ENCODE assay signal across 8 mouse cellular contexts in genomic region chr12:84100604-84101492, GRCm38 (mm10). TPM values are rescaled to one million over a fixed set of nuclear protein-coding genes. Genes with fewer than 3 reads are reported as not detected.
DNase-seq lines count a peak whose midpoint lies in the region; ATAC-seq lines count a peak whose summit lies in the region.
"Not testable (repeated sequence)": the region's sequence is repeated elsewhere in the genome, so short reads cannot be mapped to it uniquely, and the experiment has no call there.

TSS of gene Acot6 (plus strand) at chr12:84100654.

- H3K9ac ChIP-seq in hindbrain, embryonic 12.5 days, result peak within 1 kb of the TSS; percentile 67
- peak within 1 kb of the TSS; percentile 58 for H3K9ac ChIP-seq in lung, embryonic 15.5 days
- H3K9ac ChIP-seq in neural tube, embryonic 15.5 days (replicated peaks), result peak within 1 kb of the TSS; percentile 59

- H3K4me1 ChIP-seq in hindbrain, embryonic 12.5 days; lung, embryonic 15.5 days; neural tube, embryonic 15.5 days: not testable (repeated sequence)

- not testable (repeated sequence) for H3K27me3 ChIP-seq in hindbrain, embryonic 12.5 days; lung, embryonic 15.5 days; neural tube, embryonic 15.5 days (replicated peaks)

- H3K4me3 ChIP-seq in hindbrain, embryonic 12.5 days, result peak within 1 kb of the TSS; percentile 56
- H3K4me3 ChIP-seq in lung, embryonic 15.5 days, result peak within 1 kb of the TSS; percentile 52
- H3K4me3 ChIP-seq in neural tube, embryonic 15.5 days (replicated peaks), result peak within 1 kb of the TSS; percentile 56

- H3K9me3 ChIP-seq in hindbrain, embryonic 12.5 days (replicated peaks); lung, embryonic 15.5 days; neural tube, embryonic 15.5 days (replicated peaks): not testable (repeated sequence)

- peak; percentile 66 for DNase-seq in Muller cell, postnatal 12 days (ENCODE audit: inconsistent ontology term)
- peak; percentile 67 to 69 for DNase-seq in cerebellum, postnatal 25 days
- DNase-seq in frontal cortex, postnatal 25 days (ENCODE audit: low spot score in 2 of 2), result peak; percentile 27 to 28
- peak; percentile 15 for DNase-seq in layer of hippocampus, adult 9-11 months
- peak; percentile 8 to 9 for DNase-seq in thymus, adult 18-20 months

- H3K27ac ChIP-seq in hindbrain, embryonic 12.5 days, result 0 out of 2 replicates have a peak within 1 kb of the TSS, but pooled peaks have one; percentile 7
- peak within 1 kb of the TSS; percentile 48 for H3K27ac ChIP-seq in lung, embryonic 15.5 days
- H3K27ac ChIP-seq in neural tube, embryonic 15.5 days (replicated peaks), result peak within 1 kb of the TSS; percentile 72

- 1% methylated on average over 64 of the region's 80 CpGs for WGBS in hindbrain, embryonic 12.5 days
- WGBS in lung, embryonic 15.5 days, result under 1% methylated on average over 80 of the region's 80 CpGs
- under 1% methylated on average over 65 of the region's 80 CpGs for WGBS in neural tube, embryonic 15.5 days

- H3K36me3 ChIP-seq in hindbrain, embryonic 12.5 days; lung, embryonic 15.5 days; neural tube, embryonic 15.5 days: not testable (repeated sequence)

- peak; percentile 50; the same call in 1 of the 2 replicates for ATAC-seq in hindbrain, embryonic 12.5 days (ENCODE audit: low FRiP score)
- peak; percentile 79; the same call in 1 of the 2 replicates for ATAC-seq in lung, embryonic 15.5 days (ENCODE audit: borderline replicate concordance, extremely low read depth, low FRiP score, low TSS enrichment)
- peak; percentile 73 for ATAC-seq in neural tube, embryonic 15.5 days (ENCODE audit: low FRiP score)

- H3K4me2 ChIP-seq in hindbrain, embryonic 12.5 days (replicated peaks), result peak within 1 kb of the TSS; percentile 74
- peak within 1 kb of the TSS; percentile 91 for H3K4me2 ChIP-seq in lung, embryonic 15.5 days
- H3K4me2 ChIP-seq in neural tube, embryonic 15.5 days, result peak within 1 kb of the TSS; percentile 81

RNA-seq across cellular contexts. Expression of gene Acot6, which starts in this region (rescaled TPM):
- 1.0 and 1.3 TPM in 2 replicates for polyA plus RNA-seq in hindbrain, embryonic 12.5 days (2016; fragmentation: Nextera tagmentation; extraction: Ambion mirVana)
- 1.6 TPM in 2 replicates for polyA plus RNA-seq in lung, embryonic 15.5 days (2015; fragmentation: Nextera tagmentation; extraction: Ambion mirVana)
- polyA plus RNA-seq in neural tube, embryonic 15.5 days (2015; fragmentation: Nextera tagmentation; extraction: Ambion mirVana), result 1.4 and 1.6 TPM in 2 replicates

Comparison
In these comparisons a context has a peak if more than half of its experiments do, and no peak if none do; other contexts are left out.
1. Peak in every context shown above with its lines: DNase-seq, ATAC-seq, H3K4me3 ChIP-seq and H3K27ac ChIP-seq.
2. DNase-seq: peak in every context shown above with its lines; median percentile 68 in cerebellum, postnatal 25 days; 66 in Muller cell, postnatal 12 days; 28 in frontal cortex, postnatal 25 days; 15 in layer of hippocampus, adult 9-11 months; 8 in thymus, adult 18-20 months.
3. H3K27ac ChIP-seq: peak in every context shown above with its lines; median percentile 72 in neural tube, embryonic 15.5 days; 48 in lung, embryonic 15.5 days; 7 in hindbrain, embryonic 12.5 days.